Mouse (Mus musculus) testis, adult 2 months (tissue): ENCODE results near the gene Gse1.

ENCODE experiments used
- CTCF ChIP-seq: fragments of 200-500 bp; IDR thresholded peaks from 2 replicates; pipeline ENCODE4 v1.5.1; 2012; ENCODE audit warnings: low read depth, mild to moderate bottlenecking, inconsistent platforms, low read length, moderate library complexity; ENCODE audit not compliant: control insufficient read depth, insufficient read depth, insufficient replicate concordance
- POLR2A ChIP-seq: fragments of 200-500 bp; IDR thresholded peaks from 2 replicates; pipeline ENCODE4 v1.6.1; 2012; ENCODE audit warnings: low read depth, mild to moderate bottlenecking, inconsistent platforms, low read length, moderate library complexity; ENCODE audit not compliant: control insufficient read depth

DNA sequence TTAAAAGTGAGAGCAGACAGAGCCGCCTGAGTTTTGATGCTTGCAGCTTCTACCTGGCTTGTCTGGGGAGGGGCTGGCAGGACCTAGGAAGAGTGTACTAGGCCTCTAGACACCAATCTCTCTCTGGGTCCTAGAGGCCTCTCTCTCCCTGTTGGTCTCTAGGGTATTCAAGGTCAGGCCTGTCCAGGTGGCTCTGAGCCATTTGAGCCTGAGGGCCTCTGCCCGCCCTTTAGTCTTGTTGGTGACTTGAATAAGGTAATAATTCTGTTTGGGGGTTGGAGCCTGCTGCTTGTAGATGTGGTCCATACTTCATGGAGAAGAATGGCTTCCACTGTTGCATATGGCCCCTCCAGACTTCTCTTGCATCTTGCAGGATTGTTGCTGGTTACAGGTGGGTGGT is 287.0 kb downstream of the Gse1 start:
- TF ChIP-seq POLR2A (no peak), CTCF (no peak)
